Mouse (Mus musculus): ENCODE measurements around the gene Emx1. TPM values are rescaled to one million over a fixed set of nuclear protein-coding genes. Genes with fewer than 3 reads are reported as not detected.
A peak's percentile ranks its signal among the peaks of the same experiment; 100 is the strongest.

The Emx1 gene
- polyA plus RNA-seq, 1 experiment from 2014 or later, result not detected

GRCm38 (mm10) chr6:85237595-85238337 lies 50.5 kb downstream of the Emx1 start:
- Histone ChIP-seq H3K9ac (no peak overlapping the region), H3K9me3 (replicated peaks) (no peaks in the 10 kb centered on the region), H3K27me3 (replicated peaks) (no peaks in the 10 kb centered on the region), H3K36me3 (no peaks in the 10 kb centered on the region), H3K4me2 (no peak overlapping the region), H3K27ac (no peak overlapping the region), H3K4me1 (peaks cover 18% of the 10 kb centered on the region), H3K4me3 (no peak overlapping the region)
- no peak for ATAC-seq
- WGBS (ENCODE audit: insufficient replicate concordance), result 61% methylated on average over 10 of the region's 10 CpGs

DNA sequence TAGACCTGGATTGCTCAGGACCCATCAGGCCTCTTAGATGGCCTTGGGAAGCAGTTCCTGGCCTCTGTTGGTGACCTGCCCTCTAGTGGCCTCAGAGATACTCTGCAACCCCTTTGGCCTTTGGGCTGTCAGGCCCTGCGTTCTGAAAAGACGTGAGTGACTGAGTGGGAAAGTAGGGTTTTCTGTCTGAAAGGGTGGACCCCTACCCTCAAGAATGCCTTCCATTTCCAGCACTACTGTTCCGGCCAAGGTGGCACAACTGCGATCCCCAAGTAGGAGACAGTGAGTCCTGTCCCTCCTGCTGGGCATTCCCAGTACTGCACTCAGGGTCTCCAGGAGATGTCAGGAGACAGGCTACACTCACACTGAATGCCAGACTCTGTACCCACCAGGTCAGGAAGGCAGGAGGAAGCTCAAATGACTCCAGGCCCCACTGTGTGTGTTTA lies 51.8 kb downstream of the Emx1 start:
- 7% methylated on average over 4 of the region's 4 CpGs for WGBS (ENCODE audit: insufficient replicate concordance)
- Histone ChIP-seq H3K27me3 (replicated peaks) (no peaks in the 10 kb centered on the region), H3K9me3 (replicated peaks) (no peaks in the 10 kb centered on the region), H3K27ac (no peak overlapping the region), H3K4me1 (0 out of 2 replicates have a peak, but pooled peaks cover 9% of the 10 kb centered on the region), H3K36me3 (no peaks in the 10 kb centered on the region), H3K4me3 (no peak overlapping the region), H3K9ac (no peak overlapping the region), H3K4me2 (peak overlapping the region; percentile 23; the same call in 1 of the 2 replicates)
- ATAC-seq, result no peak

DNA sequence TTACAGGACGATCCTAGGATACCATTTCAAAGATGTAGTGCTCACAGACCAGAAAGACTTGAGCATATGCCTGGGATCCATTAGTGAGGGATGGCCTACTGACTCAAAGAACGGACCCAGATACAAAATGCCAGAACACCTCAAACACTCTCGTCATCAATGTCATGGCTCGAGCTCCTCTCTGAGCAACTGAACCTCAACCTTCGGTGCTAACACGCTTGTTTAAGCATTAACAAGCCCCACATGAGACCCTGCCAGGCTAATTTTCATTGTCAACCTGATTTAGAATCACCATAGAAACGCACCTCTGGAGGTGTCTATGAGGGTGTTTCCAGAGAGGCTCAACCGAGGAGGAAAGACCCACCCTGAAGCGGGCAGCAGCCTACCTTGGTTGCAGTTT lies 62.6 kb downstream of the Emx1 start:
- no peak overlapping the region for H3K4me2 ChIP-seq
- H3K27ac ChIP-seq, result no peak overlapping the region
- WGBS (ENCODE audit: insufficient replicate concordance), result 69% methylated on average over 9 of the region's 9 CpGs
- no peak overlapping the region for H3K4me3 ChIP-seq
- H3K36me3 ChIP-seq, result no peaks in the 10 kb centered on the region
- H3K27me3 ChIP-seq (replicated peaks), result no peaks in the 10 kb centered on the region
- H3K4me1 ChIP-seq, result peaks cover 7% of the 10 kb centered on the region
- no peak for ATAC-seq
- no peak overlapping the region for H3K9ac ChIP-seq
- 0 out of 2 replicates have a peak, but pooled peaks cover 5% of the 10 kb centered on the region for H3K9me3 ChIP-seq (replicated peaks)

DNA sequence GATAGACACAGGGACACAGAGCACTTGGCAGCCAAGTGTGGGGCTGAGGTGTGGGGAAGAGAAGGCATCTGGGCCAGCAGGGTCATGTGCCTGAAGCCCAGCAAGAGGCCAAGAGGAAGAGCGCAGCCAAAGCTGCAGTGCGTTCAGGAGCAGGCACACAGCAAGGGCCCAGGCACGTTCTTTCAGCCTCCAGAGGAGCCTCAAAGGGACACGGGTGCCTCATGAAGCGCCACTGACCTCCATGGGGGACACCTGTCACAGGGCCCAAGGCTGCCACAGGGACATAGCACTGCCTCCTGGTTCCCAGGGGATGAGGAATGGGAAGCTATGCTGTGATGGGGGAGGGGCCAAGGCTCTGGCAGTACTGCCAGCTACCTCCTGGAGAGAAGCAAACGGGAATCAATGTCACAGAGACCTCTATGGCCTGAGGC lies 63.6 kb downstream of the Emx1 start:
- H3K4me2 ChIP-seq, result no peak overlapping the region
- 56% methylated on average over 6 of the region's 6 CpGs for WGBS (ENCODE audit: insufficient replicate concordance)
- ATAC-seq, result no peak
- no peak overlapping the region for H3K9ac ChIP-seq
- no peaks in the 10 kb centered on the region for H3K36me3 ChIP-seq
- H3K9me3 ChIP-seq (replicated peaks), result no peaks in the 10 kb centered on the region
- H3K27ac ChIP-seq, result no peak overlapping the region
- peaks cover 7% of the 10 kb centered on the region for H3K4me1 ChIP-seq
- no peak overlapping the region for H3K4me3 ChIP-seq
- H3K27me3 ChIP-seq (replicated peaks), result no peaks in the 10 kb centered on the region

GRCm38 (mm10) chr6:85252251-85253058 lies 65.2 kb downstream of the Emx1 start:
- Histone ChIP-seq H3K9me3 (replicated peaks) (no peaks in the 10 kb centered on the region), H3K4me1 (peaks cover 7% of the 10 kb centered on the region), H3K9ac (no peak overlapping the region), H3K27ac (no peak overlapping the region), H3K4me3 (no peak overlapping the region), H3K27me3 (replicated peaks) (no peaks in the 10 kb centered on the region), H3K4me2 (no peak overlapping the region), H3K36me3 (no peaks in the 10 kb centered on the region)
- ATAC-seq, result no peak
- 73% methylated on average over 17 of the region's 17 CpGs for WGBS (ENCODE audit: insufficient replicate concordance)

- no peak overlapping the region for H3K27ac ChIP-seq
- WGBS (ENCODE audit: insufficient replicate concordance), result 49% methylated on average over 3 of the region's 3 CpGs
Observed at GRCm38 (mm10) chr6:85253275-85253674, 66.0 kb downstream of the Emx1 start.

More at GRCm38 (mm10) chr6:85253275-85253674, 66.0 kb downstream of the Emx1 start:
- Histone ChIP-seq H3K9me3 (replicated peaks) (no peaks in the 10 kb centered on the region), H3K36me3 (no peaks in the 10 kb centered on the region), H3K4me2 (no peak overlapping the region), H3K4me1 (peaks cover 7% of the 10 kb centered on the region), H3K9ac (no peak overlapping the region), H3K4me3 (no peak overlapping the region), H3K27me3 (replicated peaks) (no peaks in the 10 kb centered on the region)
- ATAC-seq, result no peak

Other genes starting within 250 kb of the Emx1 start
- gene Exoc6b, start 117.9 kb upstream of the Emx1 start, polyA plus RNA-seq (2016; fragmentation: Nextera tagmentation; extraction: Ambion mirVana), result 5.2 and 6.0 TPM in 2 replicates
- gene Spr, start 49.7 kb upstream of the Emx1 start, polyA plus RNA-seq (2016; fragmentation: Nextera tagmentation; extraction: Ambion mirVana), result 31.9 and 32.3 TPM in 2 replicates
- gene Sfxn5, start 146.0 kb downstream of the Emx1 start, polyA plus RNA-seq (2016; fragmentation: Nextera tagmentation; extraction: Ambion mirVana), result 2.6 and 3.1 TPM in 2 replicates
- gene Rab11fip5, start 187.2 kb downstream of the Emx1 start, polyA plus RNA-seq (2016; fragmentation: Nextera tagmentation; extraction: Ambion mirVana), result 0.68 and 0.79 TPM in 2 replicates
- gene Noto, start 236.4 kb downstream of the Emx1 start, polyA plus RNA-seq (2016; fragmentation: Nextera tagmentation; extraction: Ambion mirVana), result not detected in 2 replicates
- gene Smyd5, start 244.6 kb downstream of the Emx1 start, polyA plus RNA-seq (2016; fragmentation: Nextera tagmentation; extraction: Ambion mirVana), result 41.6 and 45.4 TPM in 2 replicates